Mouse (Mus musculus) ES-CJ7 (cell line): Measurements from ENCODE around the gene Foxp1.

Source experiments
- DNase-seq: peaks from one replicate; pipeline ENCODE4 v3.0.0; 2011; ENCODE audit warnings: low read depth, low spot score

The Foxp1 gene

DNA sequence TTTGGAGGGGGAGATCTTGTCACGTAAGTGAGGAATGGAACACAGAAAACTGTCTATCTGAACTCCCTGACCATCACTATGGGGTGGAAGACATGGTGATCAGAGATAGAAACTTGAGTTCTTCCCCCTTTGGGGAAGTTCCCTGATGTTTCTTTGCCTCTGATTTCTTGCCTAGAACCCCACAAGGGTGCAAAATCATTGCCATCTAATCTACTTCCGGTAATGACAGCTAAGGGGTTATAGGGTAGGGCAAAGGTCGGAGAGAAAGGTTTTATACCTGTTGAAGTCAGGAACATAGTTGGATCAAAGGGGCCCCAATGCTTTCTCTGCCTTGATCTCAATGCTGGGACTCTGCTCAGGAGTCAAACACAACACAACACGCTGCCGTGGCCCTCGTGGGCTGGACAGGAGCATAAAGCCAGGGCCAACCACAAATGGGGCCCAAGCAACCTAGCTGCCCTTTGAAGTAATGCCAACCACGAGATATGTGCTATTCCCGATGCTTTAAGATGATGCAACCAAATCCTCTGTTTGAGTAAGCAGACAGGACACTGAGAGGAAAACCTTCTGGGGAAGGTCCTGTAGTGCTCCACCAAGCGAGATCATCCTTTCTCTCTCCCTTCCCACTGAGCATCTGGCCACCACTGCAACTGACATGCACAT, 163.4 kb downstream of the Foxp1 start:
- no peak for DNase-seq

DNA sequence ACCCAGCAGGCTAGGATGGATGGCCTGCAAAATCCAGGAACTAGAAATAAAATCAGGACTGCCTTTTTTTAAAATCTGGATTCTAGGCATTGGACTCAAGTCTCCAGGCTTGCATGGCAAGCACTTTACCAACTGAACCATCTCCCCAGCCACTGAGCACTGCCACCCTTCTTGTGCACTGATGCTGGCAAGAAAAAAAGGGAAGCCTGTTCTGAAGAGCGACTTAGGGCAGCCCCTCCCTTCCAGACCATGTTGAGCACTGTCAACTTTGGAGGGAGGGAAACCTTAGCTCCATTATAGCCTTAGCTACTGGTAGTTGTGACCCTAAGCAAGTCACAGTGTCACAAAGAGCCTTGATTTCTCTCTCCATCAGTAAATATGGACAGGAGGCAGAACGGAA, 164.6 kb downstream of the Foxp1 start:
- DNase-seq, result no peak

DNA sequence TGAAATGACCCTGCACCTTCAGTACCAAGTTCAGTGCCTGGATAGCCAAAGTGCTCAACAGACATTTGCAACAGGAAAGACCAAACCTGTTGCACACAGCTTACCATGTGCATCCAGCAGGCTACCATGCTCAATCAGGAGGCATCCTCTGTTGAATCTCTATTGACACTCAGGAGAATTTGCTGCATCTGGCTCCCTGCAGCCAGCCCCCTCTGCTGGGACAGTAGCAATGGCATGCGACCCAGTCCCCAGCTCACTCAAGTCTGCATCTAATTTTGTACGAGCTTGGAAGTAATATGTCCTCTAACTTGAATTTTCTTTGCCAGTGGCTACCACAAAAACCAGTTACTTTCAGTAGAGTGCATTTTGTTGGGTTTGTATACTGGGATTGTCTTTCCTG, 168.2 kb downstream of the Foxp1 start:
- DNase-seq, result no peak

DNA sequence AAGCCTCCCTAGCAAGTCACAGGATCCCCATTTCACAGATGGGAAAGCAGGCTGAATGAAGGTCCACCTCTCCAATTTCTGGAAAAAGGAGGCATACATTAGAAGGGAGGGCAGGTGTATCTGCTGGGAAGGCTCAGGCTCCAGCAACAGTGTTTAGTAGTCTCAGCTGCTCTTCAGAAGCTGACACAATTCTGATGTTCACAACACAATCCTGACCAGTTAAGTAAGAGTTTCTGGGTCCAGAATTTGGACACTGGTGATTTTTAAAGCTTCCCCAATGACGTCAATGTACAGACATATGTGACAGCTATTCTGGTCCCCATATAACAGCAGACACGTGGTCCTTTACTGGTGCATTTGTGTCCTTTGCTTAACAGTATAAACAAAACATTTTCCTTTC, 169.1 kb downstream of the Foxp1 start:
- DNase-seq, result no peak

GRCm38 (mm10) chr6:99350566-99350965, 172.0 kb downstream of the Foxp1 start:
- DNase-seq, result no peak

- DNase-seq, result no peak
These were observed 172.4 kb downstream of the Foxp1 start for GRCm38 (mm10) chr6:99350156-99350555.

- DNase-seq, result no peak
These were observed 174.7 kb downstream of the Foxp1 start for GRCm38 (mm10) chr6:99347836-99348235.

GRCm38 (mm10) chr6:99344966-99345365, 177.6 kb downstream of the Foxp1 start:
- DNase-seq, result no peak

- DNase-seq, result no peak
These were observed 178.2 kb downstream of the Foxp1 start for GRCm38 (mm10) chr6:99344357-99344756.

GRCm38 (mm10) chr6:99343815-99344214, 178.7 kb downstream of the Foxp1 start:
- DNase-seq, result no peak

DNA sequence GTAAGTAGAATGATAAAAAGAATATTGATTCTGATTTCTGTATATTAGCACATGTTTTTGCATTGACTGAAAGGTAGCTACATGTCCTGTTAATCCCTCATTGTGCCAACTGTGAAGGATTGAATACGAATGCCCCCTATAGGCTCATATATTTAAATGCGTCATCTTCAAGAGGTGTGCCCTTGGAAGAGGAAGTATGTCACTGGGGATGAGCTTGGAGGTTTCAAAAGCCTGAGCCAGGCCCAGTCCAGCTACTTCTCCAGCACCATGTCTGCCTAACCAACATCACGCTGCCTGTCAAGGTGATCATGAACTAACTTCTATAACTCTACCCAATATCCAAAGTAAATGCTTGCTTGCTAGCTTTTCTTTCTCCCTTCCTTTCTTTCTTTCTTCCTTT, 180.1 kb downstream of the Foxp1 start:
- no peak for DNase-seq

DNA sequence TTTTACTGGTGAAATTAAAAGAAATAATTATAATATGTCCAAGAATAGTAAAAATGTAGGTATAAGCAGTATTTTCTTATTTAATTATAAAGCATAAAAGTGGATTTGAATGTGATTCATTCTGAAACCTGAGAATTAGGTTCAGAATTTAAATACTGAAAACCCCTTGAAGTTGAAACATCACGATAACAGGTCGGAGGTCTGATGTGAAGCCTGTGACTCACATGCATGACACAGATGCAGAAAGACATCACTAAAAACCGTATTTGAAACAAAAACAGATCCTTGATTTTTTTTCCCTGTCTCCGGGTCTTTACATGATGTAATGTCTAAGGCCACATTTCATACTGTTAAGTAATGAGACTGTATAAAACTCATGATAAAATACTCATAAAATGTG, 181.6 kb downstream of the Foxp1 start:
- no peak for DNase-seq

GRCm38 (mm10) chr6:99339986-99340721, 182.4 kb downstream of the Foxp1 start:
- DNase-seq, result no peak

GRCm38 (mm10) chr6:99339343-99339620, 183.2 kb downstream of the Foxp1 start:
- DNase-seq, result no peak

DNA sequence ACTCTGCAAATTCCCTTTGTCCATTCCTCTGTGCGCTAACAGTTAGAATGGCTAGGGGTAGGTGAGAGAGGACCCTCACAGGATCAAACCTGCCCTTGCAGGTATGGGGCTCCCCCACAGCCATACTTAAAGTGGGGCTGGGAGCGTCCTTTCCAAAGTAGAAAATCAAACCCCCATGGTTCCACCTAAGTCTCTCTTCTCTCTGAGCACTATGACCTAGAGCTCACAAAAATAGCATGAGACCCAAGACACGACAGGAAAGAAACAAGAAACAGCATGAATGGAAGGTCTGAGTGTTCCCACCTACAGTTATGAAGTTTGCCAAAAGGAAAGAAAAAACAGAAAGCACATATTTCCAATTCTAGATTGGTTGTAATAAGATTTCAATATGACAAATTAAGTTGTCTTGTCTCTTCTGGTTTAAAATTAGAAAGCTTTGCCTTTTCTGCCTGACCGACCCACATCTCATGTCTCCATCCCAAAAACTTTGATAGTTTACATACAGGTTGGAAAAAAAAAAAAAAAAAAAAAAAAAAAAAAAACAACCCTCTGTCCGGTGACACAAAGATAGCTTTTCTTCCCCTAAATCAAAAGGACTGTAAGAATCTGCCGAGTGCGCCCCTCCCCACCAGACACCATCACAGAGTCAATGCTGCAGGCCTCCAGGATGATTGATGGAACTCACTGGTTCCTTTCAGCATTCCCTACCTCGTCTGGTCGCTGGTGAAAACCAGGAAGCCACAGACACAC, 183.8 kb downstream of the Foxp1 start:
- DNase-seq, result no peak

DNA sequence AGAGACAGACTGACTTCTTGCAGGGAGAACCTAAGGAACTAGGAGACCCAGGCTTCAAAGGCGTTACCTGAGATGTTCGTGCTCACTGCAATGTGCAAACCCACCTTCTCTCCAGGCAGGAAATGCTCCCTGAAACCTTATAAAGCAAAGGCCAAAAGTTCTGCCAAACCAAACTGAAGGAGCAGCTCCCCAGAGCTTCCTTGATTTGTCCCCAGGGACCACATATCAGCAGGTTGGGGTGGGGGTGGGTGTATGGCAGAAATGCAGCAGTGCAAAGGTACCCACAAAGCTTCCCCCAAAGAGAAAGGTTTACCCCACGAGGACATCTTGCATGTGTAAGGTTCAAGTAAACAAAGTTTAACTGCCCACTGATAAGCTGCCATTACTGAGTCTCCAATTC, 184.3 kb downstream of the Foxp1 start:
- DNase-seq, result no peak

DNA sequence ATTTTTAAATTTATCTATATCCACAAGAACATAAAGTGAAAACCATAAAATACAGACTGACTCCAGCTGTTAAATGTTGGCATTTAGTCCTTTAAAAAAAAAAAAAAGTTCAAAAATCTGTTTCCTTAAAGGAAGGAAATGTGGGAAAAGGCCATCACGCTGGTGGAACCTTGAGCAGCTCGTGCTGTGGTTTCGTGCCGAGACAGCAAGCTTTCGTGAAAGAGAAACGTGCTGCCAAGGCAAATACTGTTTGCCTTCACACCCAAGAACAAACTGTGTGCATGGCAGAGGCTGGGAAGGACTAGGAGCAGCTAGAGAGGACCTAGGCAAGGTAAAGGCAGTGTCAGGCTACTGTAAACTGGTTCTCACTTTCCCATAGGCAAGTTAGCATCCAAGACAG, 184.9 kb downstream of the Foxp1 start:
- DNase-seq, result no peak

DNA sequence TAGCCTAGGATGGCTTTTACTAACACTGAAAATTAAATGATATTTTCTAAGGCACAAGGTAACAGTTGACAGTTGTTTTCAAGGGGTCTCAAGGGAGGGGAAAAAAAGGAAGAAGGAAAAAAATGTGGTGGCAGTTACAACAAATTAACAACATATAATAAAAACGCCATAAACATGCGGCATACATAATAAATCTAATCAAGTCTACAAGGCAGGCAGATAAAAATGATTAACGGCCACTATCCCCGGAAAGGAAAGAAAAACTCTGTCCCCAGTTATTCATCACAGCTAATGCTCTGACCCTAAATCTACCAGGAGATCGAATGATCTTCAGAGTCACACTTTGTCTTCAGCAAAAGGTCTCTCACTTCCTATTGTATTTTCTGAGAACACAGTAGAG, 186.3 kb downstream of the Foxp1 start:
- DNase-seq, result no peak

DNA sequence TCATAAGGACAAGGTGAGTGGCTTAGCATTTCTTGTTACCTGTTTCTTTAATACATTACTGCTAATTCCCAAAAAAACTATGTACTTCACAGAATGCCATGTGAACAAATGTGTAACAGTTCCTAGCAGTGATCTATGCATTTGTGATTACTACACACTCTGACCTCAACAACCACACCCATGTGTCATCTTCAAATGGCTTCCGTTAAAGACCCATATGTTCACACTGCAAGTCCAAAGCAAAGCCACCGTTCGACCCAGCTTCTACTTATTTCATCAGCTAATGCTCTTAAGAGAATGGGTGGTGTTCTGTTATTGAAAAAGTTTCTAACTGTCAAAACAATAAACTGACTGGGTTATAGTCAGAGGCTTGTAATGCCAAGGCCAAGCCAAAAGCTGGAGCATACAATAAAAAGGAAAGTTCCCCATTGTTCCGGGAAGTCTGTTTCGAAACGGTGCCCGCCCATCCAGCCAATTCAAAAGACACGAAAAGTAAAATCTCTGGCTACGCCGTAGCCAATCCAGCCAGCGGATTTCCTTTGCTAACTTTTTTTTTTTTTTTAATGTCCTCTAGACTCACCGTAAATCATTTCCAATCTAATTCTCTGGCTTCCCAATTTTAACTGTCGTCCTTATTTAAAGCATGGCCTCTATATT, 187.2 kb downstream of the Foxp1 start:
- DNase-seq, result no peak

- no peak for DNase-seq
These were observed 188.3 kb downstream of the Foxp1 start for GRCm38 (mm10) chr6:99334255-99334654.

DNA sequence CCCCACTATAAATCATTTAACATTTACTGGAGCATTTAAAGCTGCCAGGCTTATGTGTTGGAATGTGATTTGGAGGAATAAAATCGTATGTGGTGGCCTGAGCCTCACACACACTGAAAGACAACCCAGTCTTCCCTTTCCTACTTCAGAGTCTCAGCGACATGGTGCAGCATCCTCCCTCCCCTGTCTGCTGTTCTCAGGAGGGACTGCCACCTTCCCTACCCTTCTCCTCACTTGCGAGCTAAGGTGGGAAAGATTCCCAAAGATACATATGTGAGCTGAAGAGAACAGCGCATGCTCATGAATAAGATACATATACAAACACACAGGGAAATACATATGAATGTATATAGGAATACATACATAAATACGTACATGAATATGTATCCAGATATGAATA, 189.4 kb downstream of the Foxp1 start:
- no peak for DNase-seq

DNA sequence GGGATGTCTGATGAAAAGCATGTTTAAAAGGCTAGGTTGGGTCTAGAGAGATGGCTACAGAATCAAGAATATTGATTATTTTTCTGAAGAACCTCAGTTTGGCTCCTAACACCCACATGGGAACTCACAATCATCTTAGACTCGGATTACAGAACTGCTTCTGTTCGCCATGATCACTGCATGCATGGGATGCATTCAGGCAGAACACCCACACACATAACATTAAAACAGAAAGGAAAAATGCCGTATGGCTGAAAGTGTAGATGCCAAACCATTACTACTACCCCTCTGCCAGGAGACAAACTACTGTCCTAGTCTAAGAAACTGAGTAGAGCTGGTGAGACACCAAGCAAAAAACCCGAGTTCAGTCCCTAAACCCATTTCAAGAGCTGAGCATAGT, 192.4 kb downstream of the Foxp1 start:
- DNase-seq, result no peak

- DNase-seq, result no peak
These were observed 193.9 kb downstream of the Foxp1 start for GRCm38 (mm10) chr6:99328634-99329033.
